Mouse (Mus musculus) megakaryocyte progenitor cell, adult 5-6 weeks (primary cell): Measurements from ENCODE around the gene Fbp2. TPM values are rescaled to one million over a fixed set of nuclear protein-coding genes. Genes with fewer than 3 reads are reported as not detected.
"Not testable (repeated sequence)": the region's sequence is repeated elsewhere in the genome, so short reads cannot be mapped to it uniquely, and the experiment has no call there.

Source experiments
- ATAC-seq: replicated peaks from 2 replicates; pipeline ENCODE4 v1.8.0; 2016; ENCODE audit warnings: mild to moderate bottlenecking, moderate TSS enrichment, inconsistent platforms; ENCODE audit not compliant: poor library complexity
- total RNA-seq, 2 experiments: library from RNA; stranded (forward) in 1 of 2; stranded (reverse) in 1 of 2; fragments of 157-497, 149-512 nt in 1 of 2; fragments of 200-1000 nt in 1 of 2; gene quantifications; 2 replicates each; pipeline versions ENCODE4 v1.2.3 to v1.2.4; 2015 to 2017

Gene Fbp2
- total RNA-seq, 2 experiments from 2014 or later, result not detected

DNA sequence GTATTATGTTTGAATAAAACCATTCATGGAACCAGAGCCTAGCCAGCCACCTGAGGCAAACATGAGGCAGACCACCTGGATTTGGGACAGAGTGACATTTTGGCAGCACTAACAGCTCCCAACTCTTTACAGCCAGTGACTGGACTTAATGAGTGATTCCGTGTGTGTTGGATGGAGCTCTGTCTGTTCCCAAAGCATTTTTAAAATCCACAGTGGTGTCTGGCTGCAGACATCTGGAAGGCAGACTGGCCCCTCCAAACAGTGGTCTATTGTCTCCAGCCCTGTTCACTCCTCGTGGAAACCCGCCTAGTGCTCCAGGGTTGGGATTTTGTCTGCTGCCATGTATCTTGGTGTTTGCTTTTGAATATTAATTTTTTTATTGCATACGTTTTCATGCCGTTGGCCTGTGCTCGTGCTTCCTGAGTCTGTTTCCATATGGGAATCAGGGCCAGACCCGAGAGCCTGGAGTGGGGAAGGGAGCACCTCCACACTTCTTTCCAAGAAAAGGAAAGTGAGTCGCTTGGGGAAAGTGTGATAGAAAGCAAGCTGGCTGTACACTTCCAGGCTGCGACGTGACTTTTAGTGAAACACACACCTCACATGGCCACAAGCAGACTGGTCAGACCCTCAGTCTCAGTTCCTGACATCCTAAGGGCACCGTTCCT lies 7.6 kb upstream of the Fbp2 start:
- no peak for ATAC-seq

DNA sequence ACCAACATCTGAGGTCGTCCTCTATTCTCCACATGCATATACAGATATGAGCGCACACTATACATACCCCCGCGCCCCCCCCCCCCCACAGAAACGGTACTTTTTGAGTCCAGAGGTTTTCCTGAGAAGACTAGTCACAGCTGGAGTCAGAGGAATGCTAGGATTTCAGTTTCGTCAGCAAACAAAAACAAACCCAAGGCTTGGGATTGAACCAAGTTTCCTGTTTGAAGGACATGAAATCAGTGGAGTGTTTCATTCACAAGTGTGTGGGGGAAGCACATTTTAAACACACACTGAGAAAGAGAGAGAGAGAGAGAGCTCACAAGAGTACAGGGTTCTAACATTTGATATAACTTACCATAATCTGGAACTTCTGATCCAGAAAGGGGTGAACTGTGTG lies 5.5 kb upstream of the Fbp2 start:
- no peak for ATAC-seq

DNA sequence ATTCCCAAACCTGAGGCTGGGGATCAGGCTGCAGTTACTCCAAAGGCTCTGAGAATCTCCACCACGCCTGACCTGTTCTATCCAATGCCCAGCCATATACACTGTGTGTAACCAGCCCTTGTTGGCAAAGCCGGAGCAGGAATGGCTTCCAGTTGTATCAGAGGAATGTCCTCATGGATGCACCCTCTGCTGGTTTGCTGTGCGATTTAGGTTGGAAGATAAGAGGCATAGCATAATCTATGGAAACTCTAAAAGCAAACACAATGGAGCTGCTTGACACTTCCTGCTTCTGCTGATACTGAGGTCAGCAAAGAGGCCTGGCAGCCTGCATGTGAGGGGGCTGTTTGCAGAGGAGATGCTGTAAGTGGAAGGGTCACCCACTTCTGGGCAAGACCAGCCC lies 4.7 kb upstream of the Fbp2 start:
- ATAC-seq, result no peak

DNA sequence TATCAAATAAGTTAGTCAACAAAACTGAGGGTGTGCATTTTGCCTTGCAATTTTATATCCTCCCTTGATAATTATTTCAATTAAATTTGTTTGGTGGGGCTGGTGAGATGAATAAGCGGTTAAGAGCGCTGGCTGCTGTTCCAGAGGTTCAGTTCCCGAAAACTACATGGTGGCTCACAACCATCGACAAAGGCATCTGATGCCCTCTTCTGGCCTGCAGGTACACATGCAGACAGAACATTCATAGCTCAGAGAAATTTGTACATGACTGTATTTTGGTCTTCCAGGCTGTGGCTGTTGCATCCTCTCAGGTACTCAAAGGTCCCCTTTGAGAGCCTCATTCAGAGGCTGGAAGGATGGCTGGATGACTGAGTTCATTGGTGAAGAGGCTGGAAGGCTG lies 1.8 kb upstream of the Fbp2 start:
- no peak for ATAC-seq

DNA sequence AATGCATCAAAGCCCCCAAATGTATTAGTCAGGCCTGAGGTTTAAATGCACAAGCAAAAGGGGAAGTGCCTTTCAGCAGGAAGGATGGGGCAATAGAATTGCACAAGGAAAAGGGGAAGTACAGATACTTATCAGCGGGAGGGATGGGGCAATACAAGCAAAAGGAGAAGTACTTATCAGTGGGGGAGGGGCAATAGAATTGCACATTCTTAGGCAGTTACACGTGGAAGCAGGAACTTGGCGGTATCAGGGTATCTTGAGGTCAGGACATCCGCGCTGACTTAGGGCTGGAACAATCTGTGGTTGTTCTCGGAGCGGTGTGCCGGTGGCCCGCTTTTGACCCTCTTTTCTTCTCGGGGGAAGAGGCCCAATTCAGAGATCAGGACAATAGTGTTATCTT lies 1.0 kb upstream of the Fbp2 start:
- ATAC-seq, result not testable (repeated sequence)

DNA sequence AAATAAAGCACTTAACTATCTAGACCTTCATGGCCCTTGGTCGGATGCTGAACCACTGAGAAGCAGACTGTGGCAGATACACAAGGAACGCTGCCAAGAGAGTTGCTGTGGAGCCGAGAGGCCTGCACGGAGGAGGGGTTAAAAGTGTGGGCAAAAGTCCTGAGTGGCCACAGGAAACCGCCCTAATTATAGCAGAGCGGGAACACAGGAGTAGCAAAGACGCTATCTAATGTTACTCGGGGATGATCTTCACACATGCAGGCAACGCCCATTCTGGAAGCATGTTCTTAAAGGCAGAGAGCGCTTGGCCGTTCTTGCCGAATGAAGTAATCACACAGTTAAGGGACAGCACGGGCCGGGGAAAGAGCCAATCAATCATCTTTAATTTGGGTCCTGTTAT lies 1.4 kb downstream of the Fbp2 start:
- no peak for ATAC-seq

DNA sequence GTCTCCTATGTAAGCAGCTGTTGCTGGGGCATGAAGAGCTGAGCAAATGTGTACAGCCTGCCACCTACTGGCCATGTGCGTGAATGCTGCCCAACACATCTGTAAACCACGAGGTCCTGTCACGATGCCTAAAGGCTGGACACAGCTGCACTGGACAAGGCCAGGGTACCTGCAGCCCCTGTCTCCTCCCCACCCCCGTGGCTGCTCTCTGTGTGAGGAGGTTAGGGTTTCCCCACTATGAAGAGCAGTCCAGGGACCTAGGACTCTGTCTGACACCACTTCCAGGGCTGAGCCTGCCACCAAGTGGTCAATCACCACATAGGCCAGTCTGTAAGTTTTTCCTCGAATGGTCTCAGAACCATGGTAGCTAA lies 1.9 kb downstream of the Fbp2 start:
- ATAC-seq, result peak; percentile 93

DNA sequence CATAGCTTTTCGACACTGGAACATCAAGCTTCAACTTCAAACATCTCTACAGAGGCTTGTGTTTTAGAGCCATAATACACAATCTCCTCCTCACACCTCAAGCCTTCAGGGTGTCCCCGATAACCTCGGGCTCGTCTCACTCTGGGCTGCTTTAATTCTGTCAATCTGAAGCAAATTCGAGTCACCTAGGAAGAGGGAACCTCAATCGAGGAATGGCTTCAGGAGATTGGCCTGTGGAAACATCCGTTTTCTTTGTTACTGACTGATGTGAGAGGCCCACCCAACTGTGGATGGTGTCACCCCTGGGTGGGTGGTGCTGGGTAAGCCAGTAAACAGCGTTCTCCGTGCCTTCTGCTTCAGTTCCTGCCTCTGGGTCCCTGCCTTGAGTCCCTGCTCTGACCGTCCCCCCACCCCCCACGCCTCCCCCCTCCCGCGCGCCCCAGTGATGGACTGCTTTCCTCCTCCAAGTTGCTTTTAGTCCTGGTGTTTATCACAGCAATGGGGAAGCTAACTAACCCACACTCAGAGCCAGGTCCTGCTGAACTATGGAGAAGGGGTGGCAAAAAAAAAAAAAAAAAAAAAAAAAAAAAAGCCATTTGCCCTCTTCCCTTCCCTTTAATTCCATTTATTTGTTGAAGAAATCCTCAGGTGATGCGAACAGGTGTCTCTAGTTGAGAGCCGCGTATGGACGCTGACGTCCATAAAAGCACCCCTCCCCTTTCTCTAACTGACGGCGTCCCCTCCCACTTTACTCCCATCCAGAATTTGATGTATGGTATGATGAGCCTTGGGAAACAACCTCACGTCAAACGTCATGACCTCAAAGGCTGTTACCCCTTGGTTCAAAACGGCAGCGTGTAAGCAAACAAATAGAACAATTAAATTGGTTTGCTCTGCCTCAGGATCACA lies 2.6 kb downstream of the Fbp2 start:
- peak; percentile 24; the same call in 1 of the 2 replicates for ATAC-seq

DNA sequence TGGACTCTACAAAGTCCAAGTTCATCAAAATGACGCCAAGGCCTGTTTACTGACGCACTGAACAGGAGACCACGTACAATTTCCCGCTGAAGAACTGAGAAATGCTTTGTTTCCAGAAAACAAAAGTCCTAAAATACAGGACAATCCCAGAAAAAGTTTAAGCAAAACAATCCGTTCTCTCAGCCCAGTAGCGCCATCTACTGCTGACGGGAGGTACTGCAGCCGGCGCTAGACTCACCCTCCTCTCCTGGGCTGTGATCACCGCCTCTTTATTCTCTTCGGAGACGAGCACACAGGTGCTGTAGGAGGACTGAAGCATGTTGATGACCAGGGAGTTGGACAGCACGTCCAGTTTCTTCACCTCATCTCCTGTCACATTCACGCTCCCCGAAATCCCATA lies 3.6 kb downstream of the Fbp2 start:
- peak; percentile 71 for ATAC-seq

DNA sequence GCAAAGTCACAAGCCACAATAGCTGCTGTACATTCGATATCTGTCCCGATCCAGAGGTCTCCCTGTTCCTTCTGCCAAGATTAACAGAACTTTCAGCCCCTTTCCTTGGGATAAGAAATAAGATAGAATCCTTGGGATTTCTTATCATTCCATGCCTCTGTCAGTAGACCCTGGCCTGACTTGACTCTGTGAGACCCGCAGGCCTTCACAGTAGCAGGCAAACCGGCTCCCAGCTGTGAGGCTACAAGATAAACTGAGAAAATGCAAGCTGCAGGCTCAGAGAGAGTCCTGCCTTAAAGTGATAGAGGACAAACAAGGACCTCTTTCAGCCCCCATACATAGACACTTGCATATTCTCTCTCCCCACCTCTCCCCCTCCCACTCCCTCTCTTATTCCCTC lies 24.9 kb downstream of the Fbp2 start:
- ATAC-seq, result no peak

DNA sequence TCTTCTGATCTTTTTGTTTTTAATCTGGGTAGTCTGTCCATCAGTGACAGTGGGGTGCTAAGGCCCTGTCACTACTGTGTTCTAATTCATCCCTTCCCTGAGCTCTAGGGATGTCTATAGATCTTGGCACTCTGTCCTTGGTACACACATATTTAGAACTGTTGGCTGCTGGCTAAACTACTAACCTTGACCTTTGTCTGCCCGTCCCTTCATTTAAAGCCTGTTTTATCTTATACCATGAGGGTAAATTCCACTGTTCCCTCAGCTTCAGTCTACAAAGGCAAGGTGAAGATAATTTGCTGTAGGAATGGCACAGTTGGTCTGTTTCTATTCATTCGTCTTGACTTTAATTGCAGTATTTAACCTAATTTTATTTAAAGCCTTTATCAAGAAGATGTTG lies 26.0 kb downstream of the Fbp2 start:
- no peak for ATAC-seq

DNA sequence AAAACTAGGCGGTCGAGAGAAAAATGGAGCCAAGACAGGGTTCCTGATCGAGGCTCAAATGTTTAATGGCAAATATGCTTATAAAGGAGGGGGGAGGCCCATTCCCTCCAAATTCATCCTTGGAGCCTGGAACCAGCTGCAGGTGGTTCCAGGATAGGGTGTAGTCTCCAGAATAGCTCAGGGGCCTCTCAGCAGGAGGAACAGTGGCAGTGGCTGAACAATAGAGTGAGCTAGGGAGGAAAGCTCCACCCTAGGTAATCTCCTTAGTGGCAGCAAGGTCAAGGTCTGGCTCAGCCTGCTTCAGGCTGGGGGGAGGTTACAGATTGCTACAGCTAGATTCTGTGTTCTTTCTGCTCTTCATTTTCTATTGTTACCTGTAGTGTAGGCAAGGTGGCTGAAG lies 42.5 kb downstream of the Fbp2 start:
- ATAC-seq, result not testable (repeated sequence)

DNA sequence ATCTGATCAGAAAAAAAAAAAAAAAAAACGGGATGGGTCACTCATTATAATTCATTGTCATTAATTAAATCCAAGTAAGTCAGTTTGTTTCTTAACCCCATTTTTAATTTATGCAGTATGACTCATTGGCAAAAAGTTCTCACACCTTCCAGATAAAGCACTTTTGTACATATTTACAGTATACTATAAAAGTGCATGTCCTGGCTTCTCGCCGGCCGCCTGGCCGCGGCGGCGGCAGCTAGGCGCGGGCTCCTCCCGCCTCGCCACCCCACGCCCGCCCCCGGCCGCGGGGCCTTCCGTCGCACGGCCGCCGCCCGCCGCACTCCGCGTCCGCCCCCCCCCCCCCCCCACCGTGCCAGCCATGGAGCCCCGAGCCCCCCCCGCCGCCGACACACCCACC lies 45.5 kb downstream of the Fbp2 start:
- peak; percentile 44; the same call in 1 of the 2 replicates for ATAC-seq

DNA sequence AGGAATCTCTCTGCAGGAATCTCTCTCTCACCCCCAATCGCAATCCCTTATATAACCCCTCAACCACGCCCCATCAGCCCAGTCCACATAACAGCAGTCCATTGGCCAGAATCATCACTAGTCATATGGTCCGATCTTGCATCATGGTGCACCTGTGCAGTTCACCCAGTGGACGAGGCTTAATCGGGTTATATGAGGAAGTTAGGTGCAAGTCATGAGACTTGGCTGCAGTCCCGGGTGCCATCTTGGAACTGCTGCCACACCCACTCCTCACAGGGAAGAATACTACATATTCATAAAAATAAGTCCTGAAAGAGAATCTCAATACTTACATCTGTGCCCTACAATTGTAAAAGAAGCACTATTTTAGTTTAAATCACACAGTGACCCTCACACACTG lies 50.2 kb downstream of the Fbp2 start:
- not testable (repeated sequence) for ATAC-seq

Other genes with a start within 250 kb of the Fbp2 start
- 8.5 and 15.3 TPM in 2 replicates for gene 6720489N17Rik, start 234.2 kb downstream of the Fbp2 start, total RNA-seq (2015)
- 19.0 and 20.6 TPM in 2 replicates for gene 6720489N17Rik, start 234.2 kb downstream of the Fbp2 start, total RNA-seq (2017)
- 26.6 and 32.6 TPM in 2 replicates for gene Platr25, start 97.7 kb downstream of the Fbp2 start, total RNA-seq (2015)
- gene Platr25, start 97.7 kb downstream of the Fbp2 start, total RNA-seq (2017), result 39.2 and 46.4 TPM in 2 replicates
- 6.9 and 13.5 TPM in 2 replicates for gene Gm5141, start 72.6 kb downstream of the Fbp2 start, total RNA-seq (2015)
- gene Gm5141, start 72.6 kb downstream of the Fbp2 start, total RNA-seq (2017), result 3.5 and 5.4 TPM in 2 replicates
- 10.5 and 13.8 TPM in 2 replicates for gene Fbp1, start 29.9 kb upstream of the Fbp2 start, total RNA-seq (2015)
- gene Fbp1, start 29.9 kb upstream of the Fbp2 start, total RNA-seq (2017), result 10.5 and 19.5 TPM in 2 replicates
- 41.7 and 53.7 TPM in 2 replicates for gene 2010111I01Rik, start 106.5 kb upstream of the Fbp2 start, total RNA-seq (2015)
- gene 2010111I01Rik, start 106.5 kb upstream of the Fbp2 start, total RNA-seq (2017), result 81.6 and 90.2 TPM in 2 replicates